17 mouse cellular contexts compared by ENCODE assay signal in the genomic region with DNA sequence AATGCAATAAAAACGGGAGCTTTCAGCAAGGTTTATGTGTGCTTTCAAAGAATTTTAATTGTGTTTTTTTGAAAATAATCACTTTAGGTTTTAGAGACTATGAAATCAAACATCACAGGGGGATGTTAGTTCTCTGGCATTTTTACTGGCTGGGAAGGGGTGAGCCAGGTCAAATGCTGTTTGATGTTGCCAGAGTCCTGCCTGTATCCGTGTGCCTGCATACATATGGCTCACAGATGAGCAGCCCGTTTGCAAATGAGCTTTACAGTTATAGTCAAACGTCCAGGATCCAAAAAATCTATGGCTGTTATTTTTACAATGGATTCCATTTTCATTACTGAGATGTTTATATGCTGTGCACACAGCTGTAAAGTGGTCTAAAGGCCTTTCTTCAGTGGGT.
DNase-seq lines count a peak whose midpoint lies in the region; ATAC-seq and TF ChIP-seq lines count a peak whose summit lies in the region.
"Had no signal": no experiment of that assay in that cellular context is flagged by ENCODE, and none has a peak within 500 bp of the region (broad histone marks: within the 10 kb centered on the region; RNA-seq: fewer than 3 reads in every experiment).

No protein-coding gene starts in this region.

- no peak for TF ChIP-seq CTCF in midbrain, postnatal 0 days (IDR thresholded peaks at IDR 0.05)

- peak; percentile 48; the same call in 1 of the 2 replicates for ATAC-seq in midbrain, embryonic 11.5 days (ENCODE audit: low FRiP score)
- ATAC-seq in midbrain, postnatal 0 days (ENCODE audit: low FRiP score): no peak
- no peak for ATAC-seq in embryonic facial prominence, embryonic 11.5 days (replicated peaks; ENCODE audit: insufficient number of reproducible peaks, low FRiP score, low TSS enrichment, low read depth)
- ATAC-seq in limb, embryonic 13.5 days (ENCODE audit: low FRiP score, low read depth): peak; percentile 82
- ATAC-seq in neural tube, embryonic 14.5 days (ENCODE audit: low read depth): 0 out of 2 replicates have a peak, but pooled peaks have one; percentile 47
- ATAC-seq in frontal cortex, adult (ENCODE audit: low TSS enrichment): no peak

- H3K4me2 ChIP-seq in midbrain, embryonic 11.5 days: no peak overlapping the region
- no peak overlapping the region for H3K4me2 ChIP-seq in midbrain, postnatal 0 days (ENCODE audit: low read depth, low read length, poor library complexity, severe bottlenecking)
- H3K4me2 ChIP-seq in embryonic facial prominence, embryonic 11.5 days (ENCODE audit: low read depth, low read length): no peak overlapping the region
- H3K4me2 ChIP-seq in limb, embryonic 13.5 days (replicated peaks): no peak overlapping the region
- H3K4me2 ChIP-seq in neural tube, embryonic 14.5 days (ENCODE audit: low read depth, low read length): no peak overlapping the region
- H3K4me2 ChIP-seq: embryonic facial prominence, embryonic 13.5 days; heart, embryonic 12.5 days; liver, embryonic 15.5 days had no signal

- H3K4me1 ChIP-seq in midbrain, embryonic 11.5 days (ENCODE audit: control insufficient read depth, insufficient read depth, low read length): no peaks in the 10 kb centered on the region; the same call in 1 of the 2 replicates
- H3K4me1 ChIP-seq in midbrain, postnatal 0 days (ENCODE audit: insufficient read depth, low read length): no peaks in the 10 kb centered on the region
- no peaks in the 10 kb centered on the region for H3K4me1 ChIP-seq in embryonic facial prominence, embryonic 11.5 days (ENCODE audit: control insufficient read depth, insufficient read depth, low read length)
- H3K4me1 ChIP-seq in limb, embryonic 13.5 days: peaks cover 25% of the 10 kb centered on the region
- H3K4me1 ChIP-seq in neural tube, embryonic 14.5 days (ENCODE audit: control insufficient read depth, insufficient read depth, low read length): peaks cover 22% of the 10 kb centered on the region
- H3K4me1 ChIP-seq: liver, embryonic 15.5 days; megakaryocyte, embryonic 14.5 days had no signal

- H3K4me3 ChIP-seq in midbrain, embryonic 11.5 days (ENCODE audit: low read depth, low read length): no peak overlapping the region
- no peak overlapping the region for H3K4me3 ChIP-seq in midbrain, postnatal 0 days (ENCODE audit: low read depth, low read length)
- no peak overlapping the region for H3K4me3 ChIP-seq in embryonic facial prominence, embryonic 11.5 days (ENCODE audit: low read depth, low read length)
- H3K4me3 ChIP-seq in limb, embryonic 13.5 days: no peak overlapping the region
- H3K4me3 ChIP-seq in neural tube, embryonic 14.5 days (ENCODE audit: low read depth, low read length): no peak overlapping the region
- H3K4me3 ChIP-seq: embryonic facial prominence, embryonic 13.5 days; heart, embryonic 12.5 days; liver, embryonic 15.5 days; megakaryocyte, embryonic 14.5 days had no signal

- H3K27ac ChIP-seq in midbrain, embryonic 11.5 days (ENCODE audit: low read depth, low read length): no peak overlapping the region
- H3K27ac ChIP-seq in midbrain, postnatal 0 days (ENCODE audit: low read depth, low read length): no peak overlapping the region
- no peak overlapping the region for H3K27ac ChIP-seq in embryonic facial prominence, embryonic 11.5 days (replicated peaks; ENCODE audit: low read depth, low read length)
- no peak overlapping the region for H3K27ac ChIP-seq in limb, embryonic 13.5 days
- H3K27ac ChIP-seq in neural tube, embryonic 14.5 days (ENCODE audit: low read depth, low read length): peak overlapping the region; percentile 67
- H3K27ac ChIP-seq: embryonic facial prominence, embryonic 13.5 days; liver, embryonic 15.5 days had no signal

- DNase-seq in midbrain, embryonic 11.5 days (ENCODE audit: low spot score, missing footprints): no peak
- DNase-seq in midbrain, postnatal 0 days (ENCODE audit: low spot score): no peak
- peak; percentile 37 for DNase-seq in embryonic facial prominence, embryonic 11.5 days (ENCODE audit: low spot score)
- no peak for DNase-seq in heart, postnatal 25 days (ENCODE audit: low spot score)
- DNase-seq: adrenal gland, adult 8-10 months; cerebellum, adult 9-10 months; kidney, adult 18-20 months; kidney, postnatal 14 days; lung, postnatal 10 days; right cerebral cortex, adult 18-20 months had no signal

- H3K9ac ChIP-seq in midbrain, embryonic 11.5 days (ENCODE audit: low read length): no peak overlapping the region
- H3K9ac ChIP-seq in midbrain, postnatal 0 days (replicated peaks; ENCODE audit: low read length, poor library complexity, severe bottlenecking): no peak overlapping the region
- no peak overlapping the region for H3K9ac ChIP-seq in embryonic facial prominence, embryonic 11.5 days (replicated peaks; ENCODE audit: low read length)
- no peak overlapping the region for H3K9ac ChIP-seq in limb, embryonic 13.5 days
- H3K9ac ChIP-seq in neural tube, embryonic 14.5 days (replicated peaks; ENCODE audit: low read depth, low read length): no peak overlapping the region
- H3K9ac ChIP-seq: embryonic facial prominence, embryonic 13.5 days; heart, embryonic 12.5 days; liver, embryonic 15.5 days had no signal

- intact Hi-C loops in heart, postnatal 25 days (cut with DNase I): no loop called here

- no peaks in the 10 kb centered on the region for H3K27me3 ChIP-seq in midbrain, embryonic 11.5 days (ENCODE audit: control insufficient read depth, insufficient read depth, low read length)
- no peaks in the 10 kb centered on the region for H3K27me3 ChIP-seq in midbrain, postnatal 0 days (ENCODE audit: insufficient read depth, low read length)
- H3K27me3 ChIP-seq in embryonic facial prominence, embryonic 11.5 days (ENCODE audit: control insufficient read depth, insufficient read depth, low read length): no peaks in the 10 kb centered on the region
- H3K27me3 ChIP-seq in limb, embryonic 13.5 days: no peaks in the 10 kb centered on the region
- no peaks in the 10 kb centered on the region for H3K27me3 ChIP-seq in neural tube, embryonic 14.5 days (ENCODE audit: control insufficient read depth, insufficient read depth, low read length)
- H3K27me3 ChIP-seq: embryonic facial prominence, embryonic 13.5 days; heart, embryonic 12.5 days; liver, embryonic 15.5 days; megakaryocyte, embryonic 14.5 days had no signal

- H3K36me3 ChIP-seq in midbrain, embryonic 11.5 days (ENCODE audit: control insufficient read depth, insufficient read depth, low read length): no peaks in the 10 kb centered on the region
- no peaks in the 10 kb centered on the region for H3K36me3 ChIP-seq in midbrain, postnatal 0 days (ENCODE audit: insufficient read depth, low read length)
- H3K36me3 ChIP-seq in embryonic facial prominence, embryonic 11.5 days (replicated peaks; ENCODE audit: control insufficient read depth, insufficient read depth, low read depth, low read length): no peaks in the 10 kb centered on the region
- no peaks in the 10 kb centered on the region for H3K36me3 ChIP-seq in limb, embryonic 13.5 days
- H3K36me3 ChIP-seq in neural tube, embryonic 14.5 days (ENCODE audit: control insufficient read depth, insufficient read depth, low read length): no peaks in the 10 kb centered on the region
- H3K36me3 ChIP-seq: embryonic facial prominence, embryonic 13.5 days; heart, embryonic 12.5 days; liver, embryonic 15.5 days had no signal

- no peaks in the 10 kb centered on the region for H3K9me3 ChIP-seq in midbrain, embryonic 11.5 days (ENCODE audit: control insufficient read depth, low read length)
- no peaks in the 10 kb centered on the region for H3K9me3 ChIP-seq in midbrain, postnatal 0 days (ENCODE audit: low read length)
- no peaks in the 10 kb centered on the region for H3K9me3 ChIP-seq in embryonic facial prominence, embryonic 11.5 days (replicated peaks; ENCODE audit: control insufficient read depth, low read length)
- no peaks in the 10 kb centered on the region for H3K9me3 ChIP-seq in limb, embryonic 13.5 days
- H3K9me3 ChIP-seq in neural tube, embryonic 14.5 days (ENCODE audit: control insufficient read depth, low read length): no peaks in the 10 kb centered on the region
- H3K9me3 ChIP-seq: embryonic facial prominence, embryonic 13.5 days; heart, embryonic 12.5 days; liver, embryonic 15.5 days had no signal

- 63% methylated on average over 4 of the region's 4 CpGs for WGBS in midbrain, embryonic 11.5 days
- 30% methylated on average over 4 of the region's 4 CpGs for WGBS in midbrain, postnatal 0 days
- WGBS in embryonic facial prominence, embryonic 11.5 days: 28% methylated on average over 4 of the region's 4 CpGs
- 6% methylated on average over 4 of the region's 4 CpGs for WGBS in limb, embryonic 13.5 days
- 5% methylated on average over 4 of the region's 4 CpGs for WGBS in neural tube, embryonic 14.5 days

Comparison
In these comparisons a context has a peak if more than half of its experiments do, and no peak if none do; other contexts are left out.
1. ATAC-seq: peak in midbrain, embryonic 11.5 days (single experiment), limb, embryonic 13.5 days (single experiment) and neural tube, embryonic 14.5 days (single experiment); none in midbrain, postnatal 0 days (single experiment), embryonic facial prominence, embryonic 11.5 days (single experiment) and frontal cortex, adult (single experiment).